Mouse (Mus musculus) MN1 (cell line): Measurements from ENCODE around the gene Sebox.

ENCODE experiments used
- DNase-seq: peaks from one replicate; pipeline ENCODE4 v3.0.0-alpha.2; 2016; ENCODE audit warnings: low spot score

Gene Sebox

DNA sequence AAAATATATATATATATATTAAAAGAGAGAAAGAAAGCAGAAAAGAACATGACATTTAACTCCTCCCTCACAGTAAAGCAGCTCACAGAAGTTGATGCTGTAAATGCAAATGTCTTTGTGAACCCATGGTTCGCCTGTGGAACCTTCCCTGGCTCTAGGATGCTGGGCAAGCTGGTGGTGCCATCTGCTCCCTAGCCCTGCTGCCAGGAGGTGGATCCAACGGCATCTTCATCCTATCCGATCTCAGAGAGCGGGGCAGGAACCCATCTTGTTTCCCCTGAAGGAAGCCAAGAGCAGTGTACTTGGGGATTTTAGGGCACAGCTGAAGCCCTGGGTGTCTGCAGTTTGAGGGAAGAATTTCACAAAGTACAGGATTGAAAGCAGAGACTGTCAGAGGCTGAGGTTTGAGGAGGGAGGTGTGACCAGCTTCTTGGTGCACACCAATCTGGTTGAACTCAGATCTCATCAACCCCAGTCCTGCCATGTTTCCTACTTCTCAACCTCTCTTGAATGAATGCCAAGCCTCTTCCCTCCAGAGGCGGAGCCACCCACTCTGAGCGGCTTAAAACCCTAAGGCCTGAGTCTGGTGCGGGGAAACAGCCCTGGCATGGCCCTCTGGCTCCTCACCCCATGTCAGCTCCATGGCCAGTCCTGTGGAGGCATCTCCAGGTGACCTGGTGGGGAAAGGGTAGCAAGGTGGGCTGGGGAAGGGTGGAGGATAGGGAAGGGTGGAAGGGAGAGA, at the start of gene Sebox:
TSS of gene Sebox (plus strand) at position 539 of the 742 bp plus-strand sequence.
- peak; percentile 20 for DNase-seq

DNA sequence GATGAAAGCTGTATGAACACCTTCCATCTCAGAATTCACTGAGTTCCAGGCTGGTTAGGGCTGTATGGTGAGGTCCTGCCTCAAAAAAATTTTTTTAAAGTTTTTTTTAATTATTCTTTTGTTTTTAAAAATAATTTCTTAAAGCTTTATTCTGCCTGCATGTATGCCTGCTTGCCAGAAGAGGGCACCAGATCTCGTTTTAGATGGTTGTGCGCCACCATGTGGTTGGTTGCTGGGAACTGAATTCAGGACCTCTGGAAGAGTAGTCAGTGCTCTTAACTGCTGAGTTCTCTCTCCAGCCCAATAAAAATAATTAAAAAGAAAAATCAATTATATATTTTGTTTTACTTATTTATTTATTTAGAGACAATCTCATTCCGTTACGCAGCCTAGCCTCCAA, 49.6 kb upstream of the Sebox start:
- peak; percentile 70 for DNase-seq

DNA sequence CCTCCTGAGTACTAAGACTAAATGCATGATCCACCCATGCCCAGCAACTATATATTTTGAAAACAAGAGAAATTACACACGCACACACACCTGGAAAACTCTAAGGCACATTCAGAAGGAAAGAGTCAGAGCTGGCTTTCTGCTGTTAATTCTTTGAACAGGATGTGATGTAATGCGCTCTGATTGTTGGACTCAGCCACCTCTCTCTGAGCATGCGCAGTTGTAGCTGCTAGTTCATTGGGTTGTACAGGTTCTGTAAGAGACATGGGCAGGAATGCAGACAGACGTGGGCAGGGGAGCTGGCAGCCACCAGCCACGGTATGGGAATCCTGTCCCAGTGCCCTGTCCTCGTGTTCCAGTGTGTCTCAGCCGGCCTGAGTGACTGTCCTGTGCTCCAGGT, 49.0 kb upstream of the Sebox start:
- DNase-seq = peak; percentile 77

- peak; percentile 55 for DNase-seq
Observed at GRCm38 (mm10) chr11:78455308-78455707, 47.9 kb upstream of the Sebox start.

DNA sequence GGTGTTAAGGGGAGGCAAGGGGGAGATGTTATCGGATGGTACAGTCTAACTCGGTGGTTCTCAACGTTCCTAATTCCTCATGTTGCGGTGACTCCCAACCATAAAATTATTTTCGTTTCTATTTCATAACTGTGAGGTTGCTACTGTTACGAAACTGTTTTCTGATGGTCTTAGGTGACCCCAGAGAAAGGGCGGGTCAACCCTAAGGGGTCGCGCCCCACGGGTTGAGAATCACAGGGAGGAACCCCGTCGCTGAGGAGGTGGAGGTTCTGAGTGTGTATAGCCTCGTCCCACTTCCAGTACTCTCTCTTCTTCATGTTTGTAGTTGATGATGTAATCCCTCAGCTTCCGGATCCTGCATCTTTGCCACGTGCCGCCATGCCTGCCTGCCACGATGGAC, 44.5 kb upstream of the Sebox start:
- no peak for DNase-seq

DNA sequence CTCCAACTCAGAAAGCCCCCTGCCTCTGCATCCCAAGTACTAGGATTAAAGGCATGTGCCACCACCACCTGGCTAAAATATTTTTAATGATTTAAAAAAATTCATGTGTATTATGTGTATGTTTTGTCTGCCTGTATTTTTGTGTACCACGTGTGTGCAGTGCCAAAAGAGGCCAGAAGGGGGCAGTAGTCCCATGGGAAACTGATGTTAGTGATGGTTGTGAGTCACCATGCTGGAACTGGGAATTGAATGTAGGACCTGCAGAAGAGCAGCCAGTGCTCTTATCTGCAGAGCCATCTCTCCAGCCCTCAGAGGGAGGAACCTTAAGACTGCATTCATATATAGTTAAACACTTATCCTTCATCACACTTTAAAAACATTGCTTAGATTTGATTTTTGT, 41.4 kb upstream of the Sebox start:
- DNase-seq = peak; percentile 10

DNA sequence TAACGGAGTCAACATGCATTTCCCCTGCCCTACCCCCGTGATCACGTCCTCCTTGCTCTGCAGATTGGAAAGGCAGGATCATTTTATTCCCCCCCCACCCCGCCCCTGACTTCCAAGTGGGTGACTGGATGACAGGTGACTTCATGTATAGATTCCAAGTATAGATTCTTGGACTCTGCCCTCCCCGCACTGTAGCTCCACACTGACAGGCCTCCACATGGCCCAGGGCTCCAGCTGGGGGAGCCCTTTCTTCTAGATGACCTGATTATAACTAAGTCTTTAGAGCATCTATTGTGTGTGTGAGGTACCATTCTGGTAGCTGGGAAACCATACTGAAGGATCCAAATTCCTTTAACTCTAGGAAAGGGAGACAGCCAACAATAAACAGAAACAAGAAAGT, 40.6 kb upstream of the Sebox start:
- no peak for DNase-seq

DNA sequence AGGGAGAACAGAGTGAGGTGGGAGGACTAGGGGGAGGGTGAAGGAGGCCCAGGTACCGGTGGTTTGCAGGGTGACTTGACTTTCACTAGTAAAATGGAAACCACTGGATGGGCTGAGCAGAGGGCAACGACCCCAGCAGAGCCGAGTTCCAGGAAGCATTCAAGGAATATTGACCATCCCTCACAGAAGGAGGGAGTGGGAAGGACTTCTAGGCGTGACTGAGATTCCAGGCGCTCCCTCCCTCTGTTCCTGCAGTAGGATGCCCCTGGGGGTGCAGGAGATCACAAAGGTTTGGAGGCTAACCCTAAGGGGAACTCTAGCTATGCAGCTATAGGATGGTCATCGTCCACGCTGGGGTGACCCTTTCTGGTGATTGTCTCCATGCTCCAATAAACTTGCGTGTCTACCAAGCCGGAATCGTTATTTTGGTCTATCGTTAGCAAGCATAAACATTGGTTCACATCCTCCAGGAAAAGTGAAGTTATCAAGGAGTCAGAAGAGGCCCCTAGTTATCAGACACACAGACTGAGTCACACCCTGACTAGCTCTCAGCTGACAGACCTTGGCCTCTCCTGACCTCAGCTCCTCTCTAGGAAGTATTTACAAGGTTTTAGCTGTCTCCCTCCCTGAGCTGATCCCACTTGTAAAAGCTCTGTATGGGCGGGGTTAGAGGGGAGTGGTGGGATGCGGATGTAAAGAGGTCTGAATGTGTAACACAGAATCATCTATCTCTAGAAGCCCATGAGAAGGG, 39.8 kb upstream of the Sebox start:
- no peak for DNase-seq

DNA sequence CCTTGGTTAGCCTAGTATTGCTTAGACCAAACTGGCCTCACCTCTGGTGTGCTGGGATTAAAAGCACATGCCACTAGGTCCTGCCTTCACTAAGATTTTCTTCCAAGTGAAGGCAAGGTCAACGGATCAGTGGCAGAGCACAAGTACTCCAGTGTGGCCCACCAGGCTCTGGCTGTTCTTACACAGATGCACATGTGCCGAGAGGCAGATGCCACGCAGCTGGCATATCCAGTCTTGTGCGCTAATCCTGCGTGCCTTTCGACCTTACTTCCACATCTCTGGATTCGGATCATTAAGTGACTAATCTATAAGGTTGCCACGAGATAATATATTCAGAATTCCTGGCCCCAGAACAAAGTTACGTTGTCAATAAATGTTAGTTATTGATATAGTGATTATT, 38.1 kb upstream of the Sebox start:
- peak; percentile 30 for DNase-seq

DNA sequence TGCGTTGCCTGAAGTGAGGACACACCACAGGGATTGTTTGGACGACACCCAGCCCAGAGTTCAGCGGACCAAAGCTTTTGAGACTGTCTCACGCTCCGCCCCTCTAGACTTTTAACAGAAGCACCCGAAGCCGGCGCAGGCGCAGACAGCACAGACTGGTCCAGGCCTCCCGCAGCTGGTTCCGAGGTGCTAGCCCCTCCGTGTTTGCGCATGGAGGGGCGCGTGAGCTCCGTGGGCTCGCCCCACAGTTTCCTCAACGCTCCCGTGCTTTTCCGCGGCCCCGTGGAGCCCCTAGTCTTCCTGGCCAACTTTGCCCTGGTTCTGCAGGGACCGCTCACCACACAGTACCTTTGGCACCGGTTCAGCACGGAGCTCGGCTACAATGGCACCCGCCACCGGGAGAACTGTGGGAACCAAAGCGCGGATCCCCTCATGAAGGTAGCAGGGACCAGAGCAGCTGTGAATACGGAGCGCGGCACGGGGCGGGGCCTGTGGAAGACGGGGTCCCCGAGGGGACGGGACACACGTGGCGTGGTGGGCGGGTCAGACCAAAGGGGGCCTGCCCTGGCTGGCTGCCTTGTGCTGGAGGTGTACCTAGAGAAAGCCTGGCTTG, 37.6 kb upstream of the Sebox start, which contains the start of gene Slc46a1:
TSS of gene Slc46a1 (plus strand) at position 130 of the 613 bp plus-strand sequence.
- peak; percentile 82 for DNase-seq

- DNase-seq = no peak
Observed at GRCm38 (mm10) chr11:78466242-78466912, 36.9 kb upstream of the Sebox start.

DNA sequence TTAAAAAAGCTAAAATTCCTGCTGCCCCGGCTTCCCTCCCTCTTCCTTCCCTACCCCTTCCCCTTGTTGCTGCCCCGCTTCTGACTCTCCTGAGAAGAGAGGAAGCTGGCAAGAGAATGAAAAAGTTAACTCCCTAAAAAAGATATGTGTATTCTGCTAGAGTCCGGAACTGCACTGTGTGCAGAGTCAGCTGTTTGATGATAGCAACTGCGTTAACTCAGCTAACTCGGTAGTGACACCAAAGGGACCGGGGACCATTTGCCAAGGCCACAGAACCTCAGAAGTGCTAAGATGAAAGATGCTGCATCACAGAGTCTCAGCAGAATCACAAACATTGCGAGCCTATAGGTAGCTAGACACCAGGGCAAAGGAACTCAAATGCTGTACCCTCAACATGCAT, 35.7 kb upstream of the Sebox start:
- no peak for DNase-seq

DNA sequence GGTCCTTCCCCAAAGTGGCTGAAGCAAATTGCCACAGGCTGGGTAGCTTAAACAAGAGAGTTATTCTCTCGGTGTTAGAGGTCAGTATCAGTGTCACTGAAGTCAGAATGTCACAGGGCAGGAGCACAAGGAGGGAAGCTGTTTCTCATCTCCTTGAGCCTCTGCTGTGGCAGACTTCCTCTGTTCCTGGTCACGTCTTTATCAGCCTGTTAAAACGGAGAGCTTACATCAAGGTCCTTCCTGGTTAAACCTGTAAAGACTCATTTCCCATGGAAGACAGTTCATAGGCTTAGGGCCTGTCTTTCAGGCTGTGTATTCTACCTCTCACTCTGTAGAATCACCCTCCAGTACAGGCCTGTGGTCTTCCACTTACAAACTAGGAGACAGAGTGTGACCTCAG, 35.3 kb upstream of the Sebox start:
- DNase-seq = no peak

DNA sequence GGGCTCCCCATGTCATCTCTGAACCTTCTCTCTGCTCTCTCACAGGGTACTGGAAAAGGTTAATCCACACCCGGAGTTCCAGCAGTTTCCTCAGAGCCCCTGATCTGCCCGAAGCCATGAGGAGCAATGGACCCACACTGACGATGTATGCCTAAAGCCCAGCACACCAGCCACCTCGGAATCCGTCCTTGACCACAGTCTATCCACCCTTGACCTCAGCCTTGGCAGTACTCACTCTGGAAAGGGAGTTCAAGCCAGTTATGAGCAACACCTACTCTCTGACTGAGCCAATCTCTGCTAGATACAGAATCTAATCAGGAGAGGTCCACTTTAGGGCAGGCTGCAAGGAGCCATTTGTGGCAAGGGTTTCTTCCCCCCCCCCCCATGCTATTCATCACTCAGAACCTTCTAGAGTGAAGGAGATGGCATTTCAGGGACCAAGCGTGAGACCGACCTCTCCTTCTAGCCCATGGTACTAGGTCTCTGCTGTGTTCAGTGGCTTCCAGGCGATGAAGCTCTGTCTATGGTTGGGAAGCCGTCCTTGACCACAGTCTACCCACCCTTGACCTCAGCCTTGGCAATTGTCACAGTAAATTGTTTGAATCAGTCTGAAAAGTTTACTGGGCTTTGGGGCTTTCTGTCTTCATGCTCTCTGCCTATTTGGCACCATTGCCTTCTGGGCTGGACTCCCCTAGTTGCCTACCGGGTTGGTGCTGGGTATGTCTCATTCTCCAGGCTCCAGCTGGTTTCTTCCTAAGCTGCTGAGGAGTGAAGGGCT, 31.7 kb upstream of the Sebox start:
- no peak for DNase-seq

GRCm38 (mm10) chr11:78475289-78475688, 28.0 kb upstream of the Sebox start:
- DNase-seq = no peak

DNA sequence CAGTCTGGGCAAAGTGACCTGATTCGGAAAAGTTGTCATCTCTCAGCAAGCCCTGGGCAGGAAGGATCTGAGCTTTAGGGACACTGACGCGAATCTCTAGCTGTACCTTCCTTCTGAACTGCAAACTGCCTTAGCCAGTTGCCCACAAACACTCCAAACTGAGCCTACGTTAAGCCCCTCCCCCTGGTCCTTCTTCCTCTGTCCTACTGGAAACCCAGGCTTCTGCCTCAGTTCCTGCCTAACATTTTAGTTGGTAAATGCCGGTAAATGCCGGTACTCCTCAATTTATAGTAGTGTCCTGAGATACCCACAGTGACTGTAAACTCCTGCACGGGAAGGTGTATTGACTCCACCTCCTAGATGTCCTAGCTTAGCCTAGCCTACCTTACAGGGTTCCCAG, 19.6 kb upstream of the Sebox start:
- DNase-seq = no peak

GRCm38 (mm10) chr11:78488168-78488567, 15.1 kb upstream of the Sebox start:
- peak; percentile 70 for DNase-seq

- no peak for DNase-seq
Observed at GRCm38 (mm10) chr11:78490781-78491241, 12.4 kb upstream of the Sebox start.

- DNase-seq = no peak
Observed at GRCm38 (mm10) chr11:78495904-78496303, 7.3 kb upstream of the Sebox start.

DNA sequence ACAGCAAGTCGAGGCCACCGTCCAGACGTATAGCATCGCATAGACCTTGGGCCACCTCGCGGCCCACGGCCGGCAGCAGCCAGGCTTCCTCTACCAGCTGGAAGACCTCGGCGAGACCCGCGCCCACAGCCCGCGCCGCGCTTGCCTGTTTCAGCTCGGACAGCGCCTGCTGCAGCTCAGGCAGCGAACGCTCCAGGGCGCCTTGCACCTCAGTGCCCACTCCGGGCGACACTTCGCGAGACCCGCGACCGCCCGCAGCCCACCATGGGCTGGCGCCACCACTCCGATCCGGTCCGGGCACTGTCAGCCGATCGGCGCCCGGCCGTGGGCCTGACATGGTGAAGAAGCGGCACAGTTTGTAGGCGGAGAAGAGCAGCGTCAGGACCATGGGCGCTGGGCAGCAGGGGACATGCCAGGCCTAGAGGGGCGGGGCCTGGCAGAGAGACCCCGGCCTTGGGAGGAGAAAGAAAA, 6.1 kb upstream of the Sebox start:
- DNase-seq = peak; percentile 73
